Mouse (Mus musculus) mature B cell (primary cell): ENCODE data around the gene Cadm4.
"Not testable (repeated sequence)": the region's sequence is repeated elsewhere in the genome, so short reads cannot be mapped to it uniquely, and the experiment has no call there.

Experiments used
- in situ Hi-C: fragments of 300-500 bp; cut with MboI; formaldehyde crosslinking; loops from 2 replicates; pipeline ENCODE4 v1.14.3; 2019

The Cadm4 gene

DNA sequence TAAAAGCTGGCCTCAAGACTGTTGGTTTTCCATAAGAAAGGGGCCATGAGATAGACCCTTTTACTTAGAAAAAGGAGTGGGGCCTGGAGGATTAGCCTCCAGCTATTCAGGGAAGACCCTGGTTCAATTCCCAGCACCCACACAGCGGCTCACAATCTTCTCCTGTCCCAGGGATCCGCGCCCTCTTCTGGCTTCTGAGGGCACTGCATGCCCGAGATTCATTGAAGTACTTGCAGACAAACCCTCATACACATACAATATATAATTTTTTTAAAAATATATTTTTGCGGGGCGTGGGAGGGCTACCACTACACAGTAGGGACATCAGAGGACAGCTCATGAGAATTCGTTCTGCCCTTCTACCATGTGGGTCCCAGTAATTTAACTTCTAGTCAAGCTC lies 19.1 kb downstream of the Cadm4 start:
- in situ Hi-C loops = no loop called here

DNA sequence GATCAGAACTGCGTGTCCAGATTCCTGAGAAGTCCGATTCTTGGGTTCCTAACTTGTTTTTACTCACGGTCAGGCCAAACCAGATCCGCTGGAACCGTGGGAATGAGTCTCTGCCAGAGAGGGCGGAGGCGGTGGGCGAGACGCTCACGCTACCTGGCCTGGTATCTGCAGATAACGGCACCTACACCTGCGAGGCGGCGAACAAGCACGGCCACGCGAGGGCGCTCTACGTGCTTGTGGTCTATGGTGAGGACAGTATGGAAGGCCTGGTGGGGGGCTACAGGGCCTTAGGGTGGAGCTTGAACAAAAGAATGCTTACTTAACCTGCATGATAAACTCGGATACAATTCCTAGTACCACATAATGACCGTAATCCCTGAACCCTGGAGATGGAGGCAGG lies 19.7 kb downstream of the Cadm4 start:
- in situ Hi-C loops = no loop called here

DNA sequence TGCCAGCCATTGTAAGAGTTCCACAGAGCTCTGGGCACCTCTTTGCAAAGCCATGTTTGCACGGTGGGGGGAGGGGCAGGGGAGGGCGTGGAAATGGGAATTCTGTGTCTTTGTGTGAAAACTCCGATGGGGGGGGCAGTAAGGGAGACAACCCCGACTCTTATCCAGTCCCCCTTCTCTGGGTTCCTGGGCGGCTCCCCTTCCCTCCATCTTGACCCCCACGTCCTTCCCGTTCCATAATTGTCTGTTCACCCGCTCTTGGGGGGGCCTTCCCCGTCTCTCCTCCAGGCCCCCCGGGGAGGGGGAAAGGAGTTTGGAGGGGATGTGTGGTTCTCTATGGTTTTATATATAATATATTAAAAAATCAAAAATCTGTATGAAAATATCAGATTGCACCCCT lies 22.2 kb downstream of the Cadm4 start:
- in situ Hi-C loops = no loop called here

DNA sequence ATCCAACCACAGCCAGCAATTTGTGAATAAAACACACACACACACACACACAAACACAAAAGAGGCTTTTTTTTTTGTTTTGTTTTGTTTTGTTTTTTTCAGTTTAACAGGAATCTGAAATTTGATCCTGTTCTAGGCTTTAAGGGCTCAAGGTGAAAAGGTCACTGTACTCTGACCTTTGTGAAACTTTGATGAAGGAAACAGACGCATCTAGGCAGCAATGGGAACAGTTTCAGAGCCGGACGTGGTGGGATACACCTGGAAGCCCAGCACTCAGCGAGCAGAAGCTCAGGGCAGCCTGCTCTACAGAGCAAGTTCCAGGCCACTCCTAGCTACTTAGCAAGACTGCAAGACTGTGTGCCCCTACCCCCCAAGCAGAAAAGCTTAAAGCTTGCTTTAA lies 23.0 kb downstream of the Cadm4 start:
- in situ Hi-C loops = no loop called here

DNA sequence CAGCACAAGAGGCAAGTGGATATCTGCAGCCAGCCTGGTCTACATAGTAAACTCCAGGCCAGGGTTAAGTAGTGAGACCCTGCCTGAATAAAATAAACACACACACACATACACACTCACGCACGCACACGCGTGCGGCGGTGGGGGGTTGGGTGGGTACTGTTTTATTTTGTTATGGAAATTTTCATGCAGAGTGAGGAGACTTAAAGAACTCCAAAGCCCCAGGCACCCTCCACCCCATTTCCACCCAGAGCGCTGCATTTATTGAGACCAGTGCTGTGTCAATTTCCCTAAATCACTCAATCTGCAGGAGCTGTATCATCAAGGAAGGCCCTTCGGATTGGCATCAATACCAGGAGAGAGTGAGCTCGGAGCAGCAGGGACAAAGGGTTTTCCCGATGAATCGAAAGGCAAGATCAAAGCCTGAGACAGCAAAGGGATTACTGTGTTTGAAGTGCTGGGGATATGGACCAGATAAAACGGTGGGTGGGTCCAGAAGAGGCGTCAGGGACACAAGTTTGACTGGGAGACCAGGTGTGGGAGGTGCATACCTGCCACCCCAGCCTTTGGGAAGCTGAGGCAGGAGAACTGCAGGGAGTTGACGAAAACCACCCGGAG lies 23.7 kb downstream of the Cadm4 start:
- in situ Hi-C loops = no loop called here

DNA sequence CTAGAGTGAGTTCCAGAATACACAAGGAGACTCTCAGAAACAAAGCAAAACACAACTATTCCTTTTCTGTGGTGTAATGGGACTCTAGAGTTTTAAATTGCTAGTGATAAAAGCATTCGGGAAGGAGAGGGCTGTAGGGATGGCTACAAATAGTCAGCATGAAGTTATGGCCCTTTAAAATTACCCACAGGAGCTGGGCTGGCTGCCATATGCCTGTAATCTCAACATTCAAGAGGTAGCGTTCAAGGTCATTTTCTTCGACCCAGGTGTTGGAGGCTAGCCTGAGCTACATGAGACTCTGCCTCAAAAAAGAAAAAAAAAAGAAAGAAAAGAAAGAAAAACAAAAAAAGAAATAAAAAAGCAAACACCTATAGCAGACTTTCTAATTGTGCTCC lies 24.2 kb downstream of the Cadm4 start:
- in situ Hi-C loops = no loop called here

DNA sequence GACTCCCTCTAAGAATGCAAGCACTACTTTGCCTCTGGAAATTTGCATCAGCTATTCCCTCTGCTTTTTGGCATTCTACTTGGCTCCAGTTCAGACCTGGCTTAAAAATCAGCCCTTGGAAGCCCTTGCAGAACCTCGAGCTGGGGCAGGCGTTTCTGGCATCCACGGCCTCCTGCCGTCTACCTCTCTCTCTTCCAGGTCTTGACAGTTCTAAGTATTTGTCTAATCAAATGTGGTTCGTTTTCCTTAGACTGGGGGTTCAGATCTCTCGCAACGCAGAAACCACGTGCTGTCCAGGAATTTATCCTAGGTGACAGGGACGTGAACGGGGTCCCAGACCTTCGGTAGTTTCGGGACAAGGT lies 24.6 kb downstream of the Cadm4 start:
- in situ Hi-C loops = no loop called here

DNA sequence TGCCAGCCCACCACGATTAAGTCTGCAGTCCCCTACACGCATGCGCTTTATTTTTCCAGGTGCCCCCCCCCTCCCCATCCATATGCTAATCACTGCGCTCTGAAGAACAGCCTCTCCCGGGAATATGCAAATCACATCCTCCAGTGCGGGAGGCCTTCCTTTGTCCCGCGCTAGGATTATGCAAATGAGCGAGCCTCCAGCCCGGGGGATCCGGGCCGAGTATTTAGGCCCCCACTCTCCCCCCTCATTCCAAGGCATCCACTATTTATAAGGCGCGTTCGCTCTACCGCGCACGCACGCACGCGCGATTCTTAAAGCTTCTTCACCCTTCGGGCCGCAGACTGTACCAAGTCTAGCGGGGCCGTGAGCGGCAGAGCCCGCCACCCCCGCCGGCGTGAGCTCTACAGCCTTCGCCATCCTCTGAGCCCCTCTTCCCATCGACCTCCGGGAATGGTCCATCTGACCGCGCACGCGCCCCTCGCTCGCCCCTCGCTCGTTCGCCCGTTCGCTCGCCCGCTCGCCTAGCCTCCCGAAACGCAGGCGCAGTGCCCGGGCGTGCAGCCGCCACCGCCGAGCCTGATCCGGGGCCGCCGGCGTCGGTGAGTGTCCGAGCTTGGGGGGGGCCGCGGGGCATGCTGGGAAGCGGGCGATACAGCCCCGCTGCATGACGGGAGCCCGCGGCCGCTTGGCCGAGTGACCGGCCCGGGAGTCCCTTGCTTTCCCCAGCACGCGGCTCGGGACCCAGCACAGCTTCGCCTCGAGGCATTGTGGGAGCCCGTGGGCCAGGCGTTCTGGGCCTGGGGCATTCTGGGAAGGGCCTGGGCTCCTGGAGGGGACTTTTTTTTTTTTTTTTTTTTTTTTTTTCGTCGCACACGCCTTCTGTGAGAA lies 25.3 kb downstream of the Cadm4 start, which contains the start of gene Zfp428:
Gene Zfp428, plus strand, starts transcription at position 169 of the 888 bp plus-strand sequence.
- in situ Hi-C loops = no loop called here

DNA sequence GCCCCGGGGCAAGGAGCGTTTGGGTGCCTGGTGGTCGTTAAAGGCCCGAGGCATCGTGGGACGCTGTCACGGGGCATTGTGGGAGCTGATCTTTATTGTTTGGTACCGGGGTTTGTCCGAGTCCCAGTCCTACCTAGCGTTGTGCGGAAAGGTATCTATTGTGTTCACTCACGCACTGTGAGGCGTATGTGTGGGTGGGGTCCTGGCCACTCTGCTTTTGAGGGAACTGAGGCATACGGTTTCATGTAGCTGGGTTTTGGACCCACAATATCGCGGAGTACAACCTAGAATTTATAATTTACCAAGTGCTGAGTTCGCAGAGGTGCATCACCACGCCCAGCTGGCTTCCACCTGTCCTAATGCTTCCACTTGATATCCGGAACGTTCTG lies 25.9 kb downstream of the Cadm4 start:
- in situ Hi-C loops = no loop called here

DNA sequence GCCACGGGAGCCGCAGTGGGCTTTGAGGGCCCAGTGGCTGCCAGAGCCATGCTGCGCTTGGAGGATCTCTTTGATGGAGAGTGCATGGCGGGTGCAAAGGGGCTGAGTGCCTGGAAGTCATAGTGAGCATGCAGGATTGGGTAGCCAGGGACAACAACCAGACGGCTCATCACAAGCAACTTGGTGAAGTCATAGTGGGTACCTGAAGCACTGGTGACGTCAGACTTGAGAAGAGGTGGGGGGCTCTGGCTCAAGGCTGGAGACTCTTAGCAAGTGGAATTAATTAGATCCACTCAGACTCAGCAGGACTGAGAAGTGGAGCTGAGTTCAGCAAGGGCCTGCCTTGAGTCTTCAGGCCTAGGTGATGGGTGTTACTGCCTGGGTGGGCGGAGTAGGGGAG lies 30.5 kb downstream of the Cadm4 start, which contains the start of gene AC161166.1:
Gene AC161166.1, minus strand, starts transcription at position 101 of the 400 bp plus-strand sequence.
- in situ Hi-C loops = no loop called here

DNA sequence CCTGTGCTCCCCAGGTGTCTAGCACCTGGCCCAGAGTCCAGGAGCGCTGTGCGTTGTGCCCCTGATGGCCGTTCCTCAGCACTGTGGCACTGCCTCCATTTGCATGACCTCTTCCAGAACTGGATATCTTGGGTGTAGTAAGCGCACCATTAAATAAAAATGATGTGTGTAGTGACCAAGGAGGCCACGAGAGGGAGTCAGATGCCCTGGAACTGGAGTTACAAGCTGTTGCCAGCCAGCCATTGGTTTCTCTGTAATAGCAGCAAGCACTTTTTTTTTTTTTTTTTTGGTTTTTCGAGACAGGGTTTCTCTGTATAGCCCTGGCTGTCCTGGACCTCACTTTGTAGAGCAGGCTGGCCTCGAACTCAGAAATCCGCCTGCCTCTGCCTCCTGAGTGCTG lies 34.5 kb downstream of the Cadm4 start:
- in situ Hi-C loops = not testable (repeated sequence)

DNA sequence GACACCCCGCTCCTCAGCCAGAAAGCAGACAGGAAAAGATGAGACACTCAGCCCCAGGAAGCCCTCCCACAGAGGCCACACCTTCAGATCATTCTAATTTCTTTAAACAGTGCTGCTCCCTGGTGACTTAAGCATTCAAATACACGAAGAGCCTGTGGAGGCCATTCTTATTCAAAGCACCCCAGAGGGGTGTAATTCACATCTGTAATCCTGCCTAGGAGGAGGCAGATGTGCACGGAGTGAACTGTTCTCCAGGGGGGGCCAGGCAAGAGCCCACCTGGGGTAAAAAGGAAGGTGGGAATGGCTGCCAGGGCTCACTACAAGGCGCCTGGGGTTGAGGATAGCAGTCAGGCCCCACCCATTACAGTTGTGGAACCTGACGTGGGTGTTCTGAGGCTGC lies 35.3 kb downstream of the Cadm4 start:
- in situ Hi-C loops = no loop called here

DNA sequence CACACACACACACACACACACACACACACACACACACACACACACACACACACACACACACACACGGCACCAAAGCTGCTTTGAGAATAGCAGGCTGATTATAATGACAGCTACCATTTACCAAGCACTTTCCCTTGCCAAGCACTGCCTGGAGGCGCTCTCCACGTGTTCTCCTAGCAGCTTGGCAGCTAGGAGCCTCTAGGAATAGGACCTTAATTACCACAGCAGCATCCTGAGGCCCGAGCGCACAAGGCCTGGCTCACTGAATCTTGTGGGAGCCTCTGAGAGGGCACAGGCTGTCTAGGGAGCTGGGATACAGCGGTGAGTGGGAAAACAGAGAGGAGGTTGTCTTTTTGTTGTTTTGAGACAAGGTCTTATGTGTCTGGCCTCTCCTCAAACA lies 35.8 kb downstream of the Cadm4 start:
- in situ Hi-C loops = no loop called here

DNA sequence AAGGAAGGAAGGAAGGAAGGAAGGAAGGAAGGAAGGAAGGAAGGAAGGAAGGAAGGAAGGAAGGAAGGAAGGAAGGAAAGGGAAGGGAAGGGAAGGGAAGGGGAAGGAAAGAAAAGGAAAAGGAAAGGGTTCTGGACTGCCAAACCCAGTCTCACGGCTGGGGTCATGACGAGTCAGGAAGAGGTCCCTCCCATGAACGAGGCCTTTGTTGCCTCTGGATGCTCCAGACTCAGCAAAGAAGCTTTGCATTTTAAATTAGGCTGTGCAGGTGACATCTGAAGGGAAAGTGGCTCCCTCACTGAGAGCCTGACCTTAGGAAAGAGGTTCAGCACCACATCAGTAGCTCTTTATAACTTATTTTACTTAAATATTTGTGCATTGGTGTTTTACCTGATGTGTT lies 37.3 kb downstream of the Cadm4 start:
- in situ Hi-C loops = no loop called here

DNA sequence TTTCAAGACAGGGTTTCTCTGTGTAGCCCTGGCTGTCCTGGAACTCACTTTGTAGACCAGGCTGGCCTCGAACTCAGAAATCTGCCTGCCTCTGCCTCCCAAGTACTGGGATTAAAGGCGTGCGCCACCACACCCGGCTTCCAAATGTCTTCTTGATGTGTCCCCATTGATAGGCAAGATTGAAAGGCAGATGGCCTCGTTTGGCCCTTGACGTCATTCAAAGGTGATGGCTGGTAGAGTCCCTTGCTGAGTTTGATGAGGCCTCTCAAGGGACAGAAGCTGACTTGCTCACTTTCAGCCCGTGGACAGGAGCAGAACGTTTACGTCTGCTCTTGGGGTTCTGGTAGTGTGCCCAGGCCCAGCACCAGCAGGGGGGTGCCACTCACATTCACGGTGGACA lies 38.2 kb downstream of the Cadm4 start:
- in situ Hi-C loops = not testable (repeated sequence)

DNA sequence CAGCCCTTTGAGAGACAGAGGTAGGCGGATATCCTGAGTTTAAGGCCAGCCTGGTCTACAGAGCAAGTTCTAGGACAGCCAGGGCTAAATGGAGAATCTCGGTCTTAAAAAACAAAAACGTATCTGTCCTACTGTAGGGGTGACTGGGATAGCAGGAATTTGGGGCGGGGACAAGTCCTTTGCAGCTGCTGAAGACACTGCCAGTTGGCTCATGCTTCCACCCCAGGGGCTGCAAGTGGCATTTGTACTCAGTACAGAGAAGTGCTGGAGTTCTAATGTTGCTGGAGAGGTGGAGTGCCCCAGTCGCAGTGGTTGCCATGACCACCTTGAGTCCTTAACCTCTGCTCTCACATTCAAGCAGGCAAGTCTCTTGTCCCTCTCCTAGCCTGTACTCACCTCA lies 41.0 kb downstream of the Cadm4 start:
- in situ Hi-C loops = no loop called here

DNA sequence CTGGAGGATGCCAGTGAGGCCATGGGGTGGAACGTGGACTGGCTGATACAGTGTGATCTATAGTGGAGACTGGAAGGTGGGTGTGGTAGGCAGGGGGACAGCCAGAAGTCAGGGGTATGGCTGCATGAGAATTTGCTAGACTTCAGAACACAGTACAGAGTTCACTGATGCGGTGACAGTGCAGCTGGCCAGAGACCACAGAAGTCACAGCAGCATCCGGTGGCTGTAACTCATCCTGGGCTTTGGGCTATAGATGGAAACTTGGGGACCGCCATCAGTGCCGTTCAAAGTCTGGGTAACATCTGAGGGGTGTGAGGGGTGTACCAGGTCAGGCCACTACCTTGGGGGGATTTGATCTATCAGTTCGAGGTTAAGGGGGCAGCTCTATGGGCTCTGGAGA lies 41.9 kb downstream of the Cadm4 start:
- in situ Hi-C loops = no loop called here

DNA sequence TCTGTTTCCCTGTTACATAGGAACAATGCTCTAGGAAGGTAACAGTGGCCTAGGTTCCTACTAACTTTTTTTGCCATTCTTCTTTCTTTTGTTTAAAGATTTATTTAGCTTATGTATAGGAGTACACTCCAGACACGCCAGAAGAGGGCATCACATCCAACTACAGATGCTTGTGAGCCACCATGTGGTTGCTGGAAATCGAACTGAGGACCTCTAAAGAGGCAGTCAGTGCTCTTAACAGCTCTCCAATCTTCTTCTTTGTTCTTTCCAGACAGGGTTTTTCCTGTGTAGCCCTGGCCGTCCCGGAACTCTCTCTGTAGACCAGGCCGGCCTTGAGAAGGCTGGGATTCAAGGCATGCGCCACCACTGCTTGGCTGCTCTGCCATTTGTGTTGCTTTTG lies 43.2 kb downstream of the Cadm4 start:
- in situ Hi-C loops = no loop called here

DNA sequence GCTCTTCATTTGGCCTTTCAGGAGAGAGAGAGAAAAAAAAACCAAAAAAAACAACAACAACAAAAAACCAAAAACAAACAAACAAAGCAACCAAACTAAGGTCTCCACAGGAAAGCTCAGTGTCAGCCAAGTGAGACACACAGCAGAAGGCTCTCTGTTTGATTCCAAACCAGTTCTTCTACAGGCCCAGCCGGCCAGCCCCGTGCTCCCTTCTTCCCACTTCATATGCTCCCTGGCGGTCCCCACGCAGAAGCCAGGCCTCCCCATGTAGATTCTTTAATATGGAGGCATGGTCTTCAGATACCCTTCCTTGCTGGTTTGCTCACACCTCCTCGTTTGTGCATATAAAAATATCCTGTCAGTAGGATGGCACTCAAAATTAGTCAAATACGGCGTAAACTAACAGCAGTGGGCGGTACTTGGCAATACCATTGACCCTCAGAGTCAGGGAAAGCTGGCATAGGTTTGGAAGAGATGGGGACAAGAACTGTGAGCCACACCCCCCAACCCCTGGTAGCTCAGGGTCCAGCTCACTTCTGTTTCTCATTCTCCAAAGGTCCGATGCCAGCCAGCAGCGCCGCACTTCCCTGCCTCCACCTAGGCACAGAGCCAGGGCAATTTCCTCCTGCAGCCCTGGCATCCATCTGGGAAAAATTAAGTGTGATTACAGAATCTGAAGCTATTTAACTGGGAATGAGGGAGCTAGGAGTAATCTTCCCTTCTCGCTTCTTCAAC lies 44.0 kb downstream of the Cadm4 start:
- in situ Hi-C loops = no loop called here

DNA sequence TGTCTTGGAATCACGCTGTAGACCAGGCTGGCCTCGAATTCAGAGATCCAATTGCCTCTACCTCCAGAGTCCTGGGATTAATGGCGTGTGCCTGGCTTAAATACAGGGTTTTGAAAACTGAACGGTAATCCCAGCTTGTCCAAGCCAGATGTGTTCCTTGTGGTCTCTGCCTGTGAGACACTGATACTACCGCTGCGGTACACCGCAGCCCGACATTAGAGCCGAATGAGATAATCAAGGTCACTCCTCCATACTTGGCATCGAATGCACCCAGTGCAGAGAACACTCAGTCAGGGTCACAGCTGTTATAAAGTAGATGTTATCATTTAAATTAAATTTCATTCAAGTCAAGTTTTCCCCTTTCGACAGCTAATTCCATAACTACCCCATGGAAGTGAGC lies 47.0 kb downstream of the Cadm4 start:
- in situ Hi-C loops = no loop called here

DNA sequence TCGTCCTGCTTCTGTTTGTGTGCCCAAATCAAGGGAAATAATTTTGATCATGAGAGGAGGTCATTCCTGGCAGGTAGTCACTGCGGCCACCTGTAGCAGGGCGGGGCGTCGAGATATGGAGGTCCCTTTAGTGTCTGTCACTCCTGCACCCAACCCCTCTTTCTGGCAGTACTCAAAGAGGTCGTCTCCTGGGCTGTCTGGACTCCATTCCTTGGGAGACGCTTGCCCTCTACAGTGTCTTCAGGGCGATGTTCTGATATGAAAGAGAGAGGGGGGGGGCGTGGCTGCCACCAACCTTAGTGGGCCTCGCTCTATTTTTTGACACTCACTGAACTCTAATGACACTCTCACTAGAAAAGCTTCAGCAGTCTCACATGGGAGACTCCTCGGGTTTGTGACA lies 47.8 kb downstream of the Cadm4 start:
- in situ Hi-C loops = no loop called here

DNA sequence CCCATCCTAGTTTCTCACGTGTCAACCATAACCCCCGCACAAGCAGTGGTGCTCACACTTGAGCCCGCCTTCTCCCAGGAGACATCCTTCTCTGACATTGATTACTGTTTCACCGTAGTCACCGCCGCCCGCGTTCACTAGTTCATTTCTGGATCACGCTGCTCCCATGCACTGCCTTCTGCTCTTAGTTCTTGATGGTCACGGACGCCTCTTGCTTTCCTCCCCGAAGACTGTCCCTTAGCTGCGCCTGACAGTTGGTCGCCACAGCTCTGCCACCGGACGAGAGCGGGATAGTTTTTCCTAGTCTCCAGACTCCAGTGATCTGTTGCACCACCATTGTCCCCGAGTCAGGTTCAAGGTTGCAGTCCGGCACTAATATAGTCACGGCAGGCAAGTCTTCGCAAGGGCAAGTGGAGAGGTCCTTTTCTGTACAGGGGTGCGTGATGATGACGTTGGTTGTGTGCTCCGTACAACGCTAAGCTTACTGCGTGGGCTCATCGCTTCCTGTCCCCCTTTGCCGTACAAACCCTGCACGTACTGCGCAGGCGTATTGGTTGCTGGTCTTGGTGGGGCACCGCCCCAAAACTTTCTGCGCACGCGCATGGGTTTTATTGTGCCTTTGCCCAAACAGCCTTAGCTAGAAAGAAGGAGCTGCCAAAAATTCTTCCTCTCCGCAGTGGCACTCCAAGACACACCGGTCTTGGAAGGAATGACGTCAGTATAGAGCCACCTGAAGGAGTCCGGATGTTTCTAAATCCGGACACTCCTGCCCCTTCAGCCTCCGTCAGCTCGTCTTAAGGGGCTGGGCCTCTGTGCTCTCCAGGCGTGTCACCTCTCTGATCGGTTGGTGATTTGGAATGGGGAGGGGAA lies 48.5 kb downstream of the Cadm4 start, which contains the start of gene Irgq:
Gene Irgq, plus strand, starts transcription at position 628 of the 870 bp plus-strand sequence.
- in situ Hi-C loops = no loop called here
